Mouse (Mus musculus) forebrain, embryonic 13.5 days (tissue): ENCODE data around the gene Kdf1. TPM values are rescaled to one million over a fixed set of nuclear protein-coding genes. Genes with fewer than 3 reads are reported as not detected.

Source experiments
- ATAC-seq: fragments of 200-750 bp; cut with Nextera tagmentation; 2 replicates; pipeline ENCODE4 v1.8.0; 2017
- H3K27ac ChIP-seq: fragments of 300-500 bp; sonication (generic); 2 replicates; pipeline ENCODE4 v1.5.1; 2015; ENCODE audit warnings: inconsistent platforms, mild to moderate bottlenecking, moderate library complexity
- H3K27me3 ChIP-seq: fragments of 300-500 bp; sonication (generic); 2 replicates; pipeline ENCODE4 v1.6.1; 2015; ENCODE audit warnings: mild to moderate bottlenecking, inconsistent platforms
- H3K36me3 ChIP-seq: fragments of 300-500 bp; sonication (generic); 2 replicates; pipeline ENCODE4 v1.6.1; 2015; ENCODE audit warnings: mild to moderate bottlenecking, inconsistent platforms; ENCODE audit not compliant: poor library complexity, severe bottlenecking
- H3K4me1 ChIP-seq: fragments of 300-500 bp; sonication (generic); 2 replicates; pipeline ENCODE4 v1.6.1; 2015; ENCODE audit warnings: inconsistent platforms
- H3K4me2 ChIP-seq: fragments of 300-500 bp; sonication (generic); 2 replicates; pipeline ENCODE4 v1.6.1; 2015; ENCODE audit warnings: inconsistent platforms, mild to moderate bottlenecking, moderate library complexity
- H3K4me3 ChIP-seq: fragments of 300-500 bp; sonication (generic); 2 replicates; pipeline ENCODE4 v1.5.1; 2015; ENCODE audit warnings: mild to moderate bottlenecking, inconsistent platforms
- H3K9ac ChIP-seq: fragments of 300-500 bp; sonication (generic); 2 replicates; pipeline ENCODE4 v1.6.1; 2015; ENCODE audit warnings: mild to moderate bottlenecking, inconsistent platforms
- H3K9me3 ChIP-seq: fragments of 300-500 bp; sonication (generic); replicated peaks from 2 replicates; pipeline ENCODE4 v1.6.1; 2016; ENCODE audit warnings: inconsistent platforms
- WGBS: fragments of 180-500 bp; shearing (Covaris S2); methylation state at CpG from one replicate; pipeline ENCODE4 v1.1.7; 2015; 5-methylcytosine and 5-hydroxymethylcytosine counted together
- polyA plus RNA-seq: library from polyadenylated mRNA; unstranded; fragments of >200 nt; fragmentation: Nextera tagmentation; extraction: Ambion mirVana; gene quantifications from 2 replicates; pipeline ENCODE4 v1.2.1, GENCODE M21; 2015

The Kdf1 gene
- 0.26 and 0.39 TPM in 2 replicates for polyA plus RNA-seq

- peak within 1 kb of the TSS; percentile 52 for H3K4me2 ChIP-seq
- no peak within 1 kb of the TSS for H3K9ac ChIP-seq
- no peak within 1 kb of the TSS for H3K27ac ChIP-seq
- ATAC-seq: no peak
- H3K36me3 ChIP-seq: no peaks in the 10 kb centered on the region
- H3K9me3 ChIP-seq: no peaks in the 10 kb centered on the region
- H3K4me3 ChIP-seq: peak within 1 kb of the TSS; percentile 31
- H3K27me3 ChIP-seq: peaks cover 64% of the 10 kb centered on the region
- H3K4me1 ChIP-seq: peaks cover 7% of the 10 kb centered on the region; the same call in 1 of the 2 replicates
- WGBS: 5% methylated on average over 44 of the region's 69 CpGs
Observed at GRCm38 (mm10) chr4:133518601-133519368, at the start of gene Kdf1. TSS of gene Kdf1 (plus strand) at chr4:133518963.

- Histone ChIP-seq H3K9me3 (peaks cover 6% of the 10 kb centered on the region), H3K4me1 (peaks cover 14% of the 10 kb centered on the region; the same call in 1 of the 2 replicates), H3K9ac (no peak overlapping the region), H3K36me3 (no peaks in the 10 kb centered on the region), H3K27me3 (peaks cover 25% of the 10 kb centered on the region), H3K27ac (no peak overlapping the region), H3K4me2 (peak overlapping the region; percentile 12; the same call in 1 of the 2 replicates), H3K4me3 (0 out of 2 replicates have a peak overlapping the region, but pooled peaks have one; percentile 7)
- no peak for ATAC-seq
- 21% methylated on average over 12 of the region's 12 CpGs for WGBS
Observed at GRCm38 (mm10) chr4:133469122-133469521, 49.6 kb upstream of the Kdf1 start.

- ATAC-seq: no peak
- Histone ChIP-seq H3K36me3 (no peaks in the 10 kb centered on the region), H3K4me1 (peaks cover 14% of the 10 kb centered on the region; the same call in 1 of the 2 replicates), H3K9me3 (peaks cover 6% of the 10 kb centered on the region), H3K4me3 (no peak overlapping the region), H3K9ac (no peak overlapping the region), H3K27me3 (peaks cover 31% of the 10 kb centered on the region), H3K4me2 (no peak overlapping the region), H3K27ac (no peak overlapping the region)
- whole genome bisulfite sequencing: 81% methylated on average over 7 of the region's 7 CpGs
Observed at GRCm38 (mm10) chr4:133471135-133471821, 47.5 kb upstream of the Kdf1 start.

- H3K4me1 ChIP-seq: 0 out of 2 replicates have a peak, but pooled peaks cover 2% of the 10 kb centered on the region
- no peak overlapping the region for H3K4me3 ChIP-seq
- no peak overlapping the region for H3K4me2 ChIP-seq
- H3K9ac ChIP-seq: no peak overlapping the region
- no peak for ATAC-seq
- WGBS: 61% methylated on average over 2 of the region's 2 CpGs
- H3K36me3 ChIP-seq: no peaks in the 10 kb centered on the region
- H3K27ac ChIP-seq: no peak overlapping the region
- H3K27me3 ChIP-seq: peaks cover 35% of the 10 kb centered on the region
- H3K9me3 ChIP-seq: peaks cover 6% of the 10 kb centered on the region
Observed at GRCm38 (mm10) chr4:133473833-133474232, 44.9 kb upstream of the Kdf1 start.

- H3K4me1 ChIP-seq: peaks cover 12% of the 10 kb centered on the region; the same call in 1 of the 2 replicates
- peak within 1 kb of the TSS; percentile 52 for H3K9ac ChIP-seq
- H3K36me3 ChIP-seq: no peaks in the 10 kb centered on the region
- H3K27ac ChIP-seq: no peak within 1 kb of the TSS
- H3K27me3 ChIP-seq: peaks cover 69% of the 10 kb centered on the region
- 2% methylated on average over 29 of the region's 29 CpGs for WGBS
- H3K4me3 ChIP-seq: peak within 1 kb of the TSS; percentile 46
- peak within 1 kb of the TSS; percentile 59 for H3K4me2 ChIP-seq
- H3K9me3 ChIP-seq: no peaks in the 10 kb centered on the region
- ATAC-seq: peak; percentile 98
Observed at GRCm38 (mm10) chr4:133479458-133480184, 39.1 kb upstream of the Kdf1 start, which contains the start of gene Tent5b. TSS of gene Tent5b (plus strand) at chr4:133480132.

- no peaks in the 10 kb centered on the region for H3K36me3 ChIP-seq
- H3K9me3 ChIP-seq: no peaks in the 10 kb centered on the region
- peaks cover 12% of the 10 kb centered on the region; the same call in 1 of the 2 replicates for H3K4me1 ChIP-seq
- no peak overlapping the region for H3K27ac ChIP-seq
- H3K9ac ChIP-seq: peak overlapping the region; percentile 52
- peak; percentile 54; the same call in 1 of the 2 replicates for ATAC-seq
- H3K4me2 ChIP-seq: peak overlapping the region; percentile 59
- peaks cover 67% of the 10 kb centered on the region for H3K27me3 ChIP-seq
- 3% methylated on average over 34 of the region's 34 CpGs for WGBS
- H3K4me3 ChIP-seq: peak overlapping the region; percentile 46
Observed at GRCm38 (mm10) chr4:133480185-133480537, 38.6 kb upstream of the Kdf1 start.

GRCm38 (mm10) chr4:133480754-133481153 lies 38.0 kb upstream of the Kdf1 start:
- H3K4me2 ChIP-seq: peak overlapping the region; percentile 59; the same call in 1 of the 2 replicates
- peak overlapping the region; percentile 46; the same call in 1 of the 2 replicates for H3K4me3 ChIP-seq
- peaks cover 12% of the 10 kb centered on the region; the same call in 1 of the 2 replicates for H3K4me1 ChIP-seq
- no peak overlapping the region for H3K27ac ChIP-seq
- no peaks in the 10 kb centered on the region for H3K36me3 ChIP-seq
- no peak for ATAC-seq
- 53% methylated on average over 6 of the region's 6 CpGs for WGBS
- no peak overlapping the region; the same call in 1 of the 2 replicates for H3K9ac ChIP-seq
- peaks cover 66% of the 10 kb centered on the region for H3K27me3 ChIP-seq
- H3K9me3 ChIP-seq: no peaks in the 10 kb centered on the region

- no peak overlapping the region for H3K9ac ChIP-seq
- no peak overlapping the region for H3K27ac ChIP-seq
- H3K4me3 ChIP-seq: no peak overlapping the region
- H3K4me2 ChIP-seq: no peak overlapping the region
- peaks cover 12% of the 10 kb centered on the region; the same call in 1 of the 2 replicates for H3K4me1 ChIP-seq
- H3K27me3 ChIP-seq: peaks cover 64% of the 10 kb centered on the region
- WGBS: 42% methylated on average over 4 of the region's 4 CpGs
- H3K9me3 ChIP-seq: no peaks in the 10 kb centered on the region
- ATAC-seq: no peak
- H3K36me3 ChIP-seq: no peaks in the 10 kb centered on the region
Observed at GRCm38 (mm10) chr4:133481488-133481887, 37.3 kb upstream of the Kdf1 start.

GRCm38 (mm10) chr4:133482479-133482878 lies 36.3 kb upstream of the Kdf1 start:
- Histone ChIP-seq H3K9ac (no peak overlapping the region), H3K4me3 (no peak overlapping the region), H3K36me3 (no peaks in the 10 kb centered on the region), H3K4me1 (peaks cover 12% of the 10 kb centered on the region; the same call in 1 of the 2 replicates), H3K27ac (no peak overlapping the region), H3K9me3 (no peaks in the 10 kb centered on the region), H3K4me2 (no peak overlapping the region), H3K27me3 (peaks cover 57% of the 10 kb centered on the region)
- no peak for ATAC-seq
- 79% methylated on average over 3 of the region's 3 CpGs for WGBS

GRCm38 (mm10) chr4:133484266-133485025 lies 34.3 kb upstream of the Kdf1 start:
- H3K4me2 ChIP-seq: 0 out of 2 replicates have a peak overlapping the region, but pooled peaks have one; percentile 2
- no peaks in the 10 kb centered on the region for H3K9me3 ChIP-seq
- peaks cover 47% of the 10 kb centered on the region for H3K27me3 ChIP-seq
- no peak for ATAC-seq
- no peak overlapping the region for H3K4me3 ChIP-seq
- no peak overlapping the region; the same call in 1 of the 2 replicates for H3K9ac ChIP-seq
- 13% methylated on average over 22 of the region's 22 CpGs for WGBS
- no peaks in the 10 kb centered on the region for H3K36me3 ChIP-seq
- H3K27ac ChIP-seq: no peak overlapping the region
- H3K4me1 ChIP-seq: peaks cover 14% of the 10 kb centered on the region
